Mouse (Mus musculus) R1 (cell line): ENCODE results near the gene Palld.

Experiments used
- DNase-seq: peaks from one replicate; pipeline ENCODE4 v3.0.0-alpha.2; 2018; ENCODE audit warnings: low read depth, low spot score

Palld gene

GRCm38 (mm10) chr8:61775936-61776335 is 126.6 kb downstream of the Palld start:
- no peak for DNase-seq

- DNase-seq: no peak
Observed at GRCm38 (mm10) chr8:61774161-61774560, 128.3 kb downstream of the Palld start.

DNA sequence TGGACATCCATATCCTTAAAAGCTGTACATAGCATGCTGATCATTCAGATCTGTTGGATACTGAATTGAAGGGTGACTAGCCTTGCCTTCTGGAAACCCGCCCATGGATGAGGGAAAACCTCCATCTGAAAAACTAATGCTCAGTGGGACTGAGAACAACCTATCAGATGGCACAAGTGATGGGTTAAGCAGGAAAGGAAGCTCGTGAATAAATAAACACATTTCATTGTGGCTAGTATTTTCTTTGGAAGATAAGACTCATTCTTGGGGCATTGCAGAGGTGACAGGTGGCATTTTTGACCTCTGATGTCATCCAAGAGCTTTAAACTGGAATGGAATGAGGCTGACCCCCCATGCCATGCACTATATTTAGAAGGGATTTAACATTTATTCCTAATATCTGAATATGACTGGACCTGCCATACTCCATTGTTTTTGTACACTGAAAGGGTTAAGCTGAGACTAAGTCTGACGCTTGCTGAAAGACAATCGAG is 128.8 kb downstream of the Palld start:
- DNase-seq: no peak

DNA sequence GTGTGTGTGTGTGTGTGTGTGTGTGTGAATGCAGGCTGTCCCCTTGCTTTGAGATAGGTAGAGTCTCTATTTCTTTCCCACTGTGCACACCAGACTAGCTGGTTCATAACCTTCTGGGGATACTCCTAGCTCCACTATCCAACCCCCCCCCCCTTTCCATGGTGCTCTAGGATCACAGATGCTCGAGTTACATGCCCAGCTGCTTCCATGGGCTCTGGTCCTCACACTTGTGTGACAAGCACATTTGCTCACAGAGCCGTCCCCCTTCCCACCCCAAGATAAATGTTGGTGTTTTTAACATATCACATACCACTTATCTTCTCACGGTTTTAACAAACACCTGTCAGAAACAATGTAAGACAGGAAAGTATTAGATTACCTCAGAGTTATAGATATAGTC is 131.2 kb downstream of the Palld start:
- no peak for DNase-seq

GRCm38 (mm10) chr8:61769340-61769879 is 133.1 kb downstream of the Palld start:
- DNase-seq: no peak

DNA sequence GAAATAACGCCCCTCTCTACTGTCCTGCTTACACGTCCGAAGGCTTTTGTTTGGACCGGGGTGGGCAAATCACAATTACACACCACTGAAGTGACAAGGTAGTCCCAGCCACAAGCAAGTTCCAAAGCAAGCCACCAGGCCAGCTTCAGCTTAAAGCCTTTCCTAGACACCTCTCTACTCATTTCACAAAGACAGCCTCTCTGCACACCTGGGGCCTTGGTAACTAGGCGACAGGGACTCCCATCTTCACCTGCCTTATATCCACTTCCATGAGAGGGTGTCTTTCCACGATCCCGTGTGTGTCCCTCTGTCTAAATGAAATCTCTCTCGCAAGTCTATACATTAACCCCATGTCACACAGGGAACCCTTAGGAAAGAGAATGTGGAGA is 142.3 kb downstream of the Palld start:
- no peak for DNase-seq

DNA sequence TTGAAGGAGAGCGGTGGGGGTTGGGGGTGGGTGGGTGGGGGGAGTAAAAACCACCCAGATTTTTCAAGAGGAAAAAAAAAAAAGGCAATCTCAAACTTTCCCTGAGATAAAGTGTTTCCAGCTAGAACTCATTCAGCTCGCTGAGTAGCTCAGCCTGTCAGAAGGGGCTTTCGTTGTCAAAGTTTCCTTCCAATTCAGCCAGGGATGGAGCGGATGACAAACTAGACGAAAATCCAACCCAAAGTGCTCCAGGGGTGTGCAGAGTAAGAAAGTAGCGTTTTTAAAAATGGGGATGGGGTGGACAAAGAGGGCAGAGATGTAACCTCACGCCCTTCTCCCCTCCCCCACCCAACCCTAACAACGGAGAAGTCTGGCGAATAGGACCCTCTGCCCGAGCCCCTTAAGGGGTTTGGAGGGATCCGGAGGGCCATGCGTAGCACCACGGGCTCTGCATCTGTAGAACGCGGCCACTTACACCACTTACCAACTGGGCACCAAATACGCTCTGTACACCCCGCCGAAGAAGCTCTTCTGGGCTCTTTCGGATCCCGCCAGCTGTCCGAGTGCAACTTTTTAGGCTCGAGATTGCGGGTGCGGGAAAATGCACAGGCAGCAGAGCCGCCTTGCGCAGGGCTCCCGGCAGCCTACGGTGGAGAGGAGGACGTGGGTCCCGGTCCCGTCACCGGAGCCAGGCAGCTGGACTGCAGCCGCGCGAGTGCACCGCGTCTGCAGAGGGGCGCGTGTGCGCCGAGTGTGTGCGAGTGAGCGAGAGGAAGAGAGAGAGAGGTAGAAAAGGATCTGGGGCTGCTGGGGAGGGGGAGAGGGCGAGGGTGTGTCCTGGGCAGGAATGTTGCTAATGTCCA is 142.9 kb downstream of the Palld start:
- DNase-seq: peak; percentile 74

- DNase-seq: peak; percentile 17
Observed at GRCm38 (mm10) chr8:61758686-61759326, 143.7 kb downstream of the Palld start.

- DNase-seq: no peak
Observed at GRCm38 (mm10) chr8:61756971-61757965, 145.2 kb downstream of the Palld start.

- DNase-seq: no peak
Observed at GRCm38 (mm10) chr8:61755186-61755585, 147.3 kb downstream of the Palld start.

- DNase-seq: no peak
Observed at GRCm38 (mm10) chr8:61747070-61747469, 155.4 kb downstream of the Palld start.

DNA sequence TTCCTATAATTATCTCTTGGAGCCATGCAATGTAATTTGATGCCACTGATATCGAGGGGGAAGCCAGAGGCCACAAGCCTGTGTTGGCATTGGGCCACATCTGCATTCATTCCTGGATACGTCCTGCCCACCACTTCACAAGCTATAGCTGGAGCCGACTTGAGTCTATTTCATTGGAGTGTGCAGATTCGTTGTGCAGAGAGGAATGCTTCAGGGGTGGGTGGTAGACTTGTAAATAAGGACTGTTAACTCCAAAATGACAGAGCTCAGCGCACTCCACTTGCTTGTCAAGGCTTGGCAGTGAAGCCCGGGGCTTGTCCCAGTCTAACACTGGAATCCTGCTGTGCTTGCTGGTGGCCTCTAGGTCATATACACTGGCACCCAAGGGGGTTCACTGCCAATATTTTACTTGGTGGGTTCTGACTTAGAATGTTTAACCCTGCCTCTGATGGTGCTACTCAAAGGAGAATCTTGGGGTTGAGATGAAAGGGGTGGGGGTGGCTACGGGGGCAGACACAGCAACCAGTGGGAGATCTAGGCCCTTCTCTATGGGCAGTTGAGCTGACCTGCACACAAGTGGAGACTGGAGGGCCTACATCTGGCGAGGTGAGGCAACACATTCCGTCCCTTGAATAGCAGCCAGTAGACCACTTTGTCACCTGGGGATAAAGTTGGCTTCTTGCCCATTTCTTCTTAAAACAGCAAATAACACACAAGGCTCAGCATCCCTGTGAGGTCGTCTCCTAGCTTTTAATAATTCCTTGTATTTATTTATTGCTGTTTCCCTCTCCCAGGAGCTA is 157.1 kb downstream of the Palld start:
- DNase-seq: no peak

GRCm38 (mm10) chr8:61743764-61744562 is 158.5 kb downstream of the Palld start:
- no peak for DNase-seq

- no peak for DNase-seq
Observed at GRCm38 (mm10) chr8:61737465-61737864, 165.0 kb downstream of the Palld start.

- DNase-seq: no peak
Observed at GRCm38 (mm10) chr8:61736739-61737243, 165.7 kb downstream of the Palld start.

DNA sequence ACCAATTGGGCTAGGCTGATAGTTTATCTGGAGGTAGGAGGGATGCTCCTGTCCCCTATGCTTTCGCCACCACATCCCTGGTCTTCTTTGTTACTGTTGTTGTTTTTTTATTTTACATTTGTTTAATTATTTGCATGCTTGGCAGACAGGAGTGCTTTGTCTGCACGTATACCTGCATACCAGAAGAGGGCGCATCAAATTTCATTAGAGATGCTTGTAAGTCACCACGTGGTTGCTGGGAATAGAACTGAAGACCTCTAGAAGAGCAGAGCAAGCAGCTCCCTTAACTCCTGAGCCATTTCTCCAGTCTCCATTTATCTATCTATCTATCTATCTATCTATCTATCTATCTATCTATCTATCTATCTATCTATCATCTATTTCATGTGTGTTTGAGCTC is 166.4 kb downstream of the Palld start:
- peak; percentile 53 for DNase-seq

GRCm38 (mm10) chr8:61734164-61734563 is 168.3 kb downstream of the Palld start:
- DNase-seq: no peak

- no peak for DNase-seq
Observed at GRCm38 (mm10) chr8:61732184-61732583, 170.3 kb downstream of the Palld start.

DNA sequence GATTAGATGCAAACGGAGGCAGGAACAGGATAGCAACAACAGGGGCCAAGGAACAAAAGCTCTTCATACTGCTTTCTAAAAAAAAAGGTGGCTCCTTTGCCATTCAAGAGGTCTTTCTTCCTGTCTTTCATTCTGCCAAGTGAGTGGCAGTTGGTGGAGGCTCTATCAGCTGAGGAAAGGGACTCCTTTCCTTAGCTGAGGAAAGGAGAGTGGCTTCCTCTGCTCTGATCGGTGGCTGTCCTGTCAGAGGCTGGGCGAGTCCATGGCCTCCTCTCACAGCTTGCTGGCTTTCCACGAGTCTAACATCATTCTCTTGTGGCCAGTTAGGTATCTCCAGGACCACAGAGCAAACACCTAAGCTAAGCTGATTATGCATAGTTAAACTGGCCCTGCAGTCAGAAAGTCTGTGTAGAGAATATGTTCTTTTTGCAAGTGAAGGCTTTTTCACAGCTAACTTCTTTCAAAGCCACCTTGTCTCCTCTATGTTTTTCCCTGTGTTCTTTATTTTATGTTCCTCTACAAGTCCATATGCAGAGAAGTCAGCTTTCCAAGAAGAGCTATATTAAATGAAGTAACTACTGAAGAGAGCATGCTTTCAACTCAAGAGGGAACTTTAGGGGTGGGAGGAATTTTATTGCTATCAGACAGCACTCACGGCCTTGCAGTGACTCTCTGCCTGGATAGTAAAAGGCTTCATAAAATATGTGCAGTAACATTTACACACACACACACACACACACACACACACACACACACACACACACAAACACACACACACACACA is 171.0 kb downstream of the Palld start:
- DNase-seq: no peak
